Mouse (Mus musculus) liver, postnatal 0 days (tissue): ENCODE measurements around the gene Gcg. TPM values are rescaled to one million over a fixed set of nuclear protein-coding genes. Genes with fewer than 3 reads are reported as not detected.

ENCODE experiments used
- ATAC-seq: fragments of 200-750 bp; cut with Nextera tagmentation; 2 replicates; pipeline ENCODE4 v1.8.0; 2017; ENCODE audit warnings: mild to moderate bottlenecking, moderate library complexity
- DNase-seq: peaks from one replicate; pipeline ENCODE4 v3.0.0-alpha.2; 2016
- H3K27ac ChIP-seq: fragments of 300-500 bp; sonication (generic); 2 replicates; pipeline ENCODE4 v1.5.1; 2014; ENCODE audit warnings: antibody characterized with exemption, moderate library complexity, mild to moderate bottlenecking, low read depth
- H3K27me3 ChIP-seq: fragments of 300-500 bp; sonication (generic); 2 replicates; pipeline ENCODE4 v1.6.1; 2014; ENCODE audit warnings: low read length, control low read depth, mixed read lengths; ENCODE audit not compliant: insufficient read depth
- H3K36me3 ChIP-seq: fragments of 300-500 bp; sonication (generic); replicated peaks from 2 replicates; pipeline ENCODE4 v1.6.1; 2014; ENCODE audit warnings: mild to moderate bottlenecking, control low read depth, low read length, moderate library complexity, mixed read lengths; ENCODE audit not compliant: insufficient read depth
- H3K4me1 ChIP-seq: fragments of 300-500 bp; sonication (generic); 2 replicates; pipeline ENCODE4 v1.6.1; 2014; ENCODE audit warnings: antibody characterized with exemption, mild to moderate bottlenecking, control low read depth; ENCODE audit not compliant: insufficient read depth
- H3K4me2 ChIP-seq: fragments of 300-500 bp; sonication (generic); 2 replicates; pipeline ENCODE4 v1.6.1; 2014; ENCODE audit warnings: low read depth, mild to moderate bottlenecking, low read length, moderate library complexity, mixed read lengths
- H3K4me3 ChIP-seq: fragments of 300-500 bp; sonication (generic); 2 replicates; pipeline ENCODE4 v1.5.1; 2014; ENCODE audit warnings: low read depth, low read length
- H3K9ac ChIP-seq: fragments of 300-500 bp; sonication (generic); replicated peaks from 2 replicates; pipeline ENCODE4 v1.6.1; 2014; ENCODE audit warnings: mild to moderate bottlenecking, moderate library complexity
- H3K9me3 ChIP-seq: fragments of 300-500 bp; sonication (generic); 2 replicates; pipeline ENCODE4 v1.6.1; 2016; ENCODE audit warnings: mild to moderate bottlenecking, control low read depth, low read length, mixed read lengths
- CTCF ChIP-seq: sonication (generic); IDR thresholded peaks from 2 replicates; pipeline ENCODE4 v1.5.1; 2016; ENCODE audit warnings: antibody characterized with exemption, low read depth
- EP300 ChIP-seq: IDR thresholded peaks from 2 replicates; pipeline ENCODE4 v1.6.1; 2016; ENCODE audit warnings: antibody characterized with exemption, low read depth, mild to moderate bottlenecking
- WGBS: fragments of 180-500 bp; shearing (Covaris S2); extraction: QIAGEN DNeasy Blood & Tissue Kit; methylation state at CpG from one replicate; pipeline ENCODE4 v1.1.7; 2014; ENCODE audit not compliant: insufficient replicate concordance; 5-methylcytosine and 5-hydroxymethylcytosine counted together
- polyA plus RNA-seq: library from polyadenylated mRNA; unstranded; fragments of >200 nt; fragmentation: Nextera tagmentation; extraction: Ambion mirVana; gene quantifications from 2 replicates; pipeline ENCODE4 v1.2.1, GENCODE M21; 2015

Gene Gcg
- polyA plus RNA-seq, 1 experiment from 2014 or later, result not detected

- Histone ChIP-seq H3K27me3 (no peaks in the 10 kb centered on the region), H3K4me2 (no peak overlapping the region), H3K4me3 (no peak overlapping the region), H3K36me3 (no peaks in the 10 kb centered on the region), H3K9me3 (no peaks in the 10 kb centered on the region), H3K4me1 (no peaks in the 10 kb centered on the region), H3K9ac (no peak overlapping the region), H3K27ac (no peak overlapping the region)
- 82% methylated on average over 8 of the region's 8 CpGs for WGBS
- TF ChIP-seq EP300 (no peak), CTCF (no peak)
- ATAC-seq (no peak), DNase-seq (no peak)
Measured at GRCm38 (mm10) chr2:62431245-62431795, 52.1 kb downstream of the Gcg start.

GRCm38 (mm10) chr2:62425941-62426340 is 57.5 kb downstream of the Gcg start:
- Histone ChIP-seq H3K4me1 (no peaks in the 10 kb centered on the region), H3K27ac (no peak overlapping the region), H3K9ac (no peak overlapping the region), H3K4me2 (no peak overlapping the region), H3K9me3 (no peaks in the 10 kb centered on the region), H3K27me3 (no peaks in the 10 kb centered on the region), H3K36me3 (no peaks in the 10 kb centered on the region), H3K4me3 (no peak overlapping the region)
- no peak for DNase-seq
- WGBS, result 69% methylated on average over 3 of the region's 3 CpGs
- no peak for ATAC-seq
- no peak for TF ChIP-seq CTCF
- TF ChIP-seq EP300, result no peak

Other genes with a start within 250 kb of the Gcg start
- gene Dpp4, start 71.4 kb downstream of the Gcg start, polyA plus RNA-seq, result 8.0 and 9.0 TPM in 2 replicates
- 0.15 and 0.20 TPM in 2 replicates for gene Fap, start 90.4 kb upstream of the Gcg start, polyA plus RNA-seq
- gene Ifih1, start 162.6 kb upstream of the Gcg start, polyA plus RNA-seq, result 5.9 and 6.2 TPM in 2 replicates
- gene Gca, start 180.6 kb upstream of the Gcg start, polyA plus RNA-seq, result 5.1 and 5.2 TPM in 2 replicates